Mouse (Mus musculus) E14TG2a.4 (cell line): ENCODE data around the gene Ubap2l.

ENCODE experiments used
- CTCF ChIP-seq: conservative IDR thresholded peaks from 2 replicates; pipeline ENCODE4 v1.5.1; 2014; ENCODE audit warnings: low read length
- NANOG ChIP-seq: IDR thresholded peaks from 2 replicates; pipeline ENCODE4 v1.6.1; 2014; ENCODE audit warnings: borderline replicate concordance, low read length, mixed read lengths
- POU5F1 ChIP-seq: IDR thresholded peaks from 2 replicates; pipeline ENCODE4 v1.6.1; 2014; ENCODE audit warnings: low read length, borderline replicate concordance

DNA sequence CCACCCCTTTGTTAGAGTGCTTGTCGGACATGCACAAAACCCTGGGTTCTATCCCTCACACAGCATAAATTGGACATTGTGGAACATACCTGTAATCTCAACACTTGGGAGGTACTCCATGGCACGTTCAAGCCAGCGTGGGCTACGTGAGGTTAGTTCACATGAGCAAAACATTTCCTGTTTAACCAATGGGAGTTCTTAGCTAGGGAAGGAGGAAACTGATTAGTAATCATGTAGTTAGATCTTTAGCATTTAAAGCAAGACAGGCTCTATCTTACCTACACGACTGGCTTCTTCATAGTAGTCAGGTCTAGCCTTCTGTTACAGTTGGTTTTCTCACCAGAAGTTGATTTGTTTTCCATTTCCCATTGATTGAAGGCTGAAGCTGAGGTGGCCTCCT lies 33.6 kb upstream of the Ubap2l start:
- TF ChIP-seq CTCF (no peak), NANOG (no peak), POU5F1 (no peak)
